Mouse (Mus musculus) central nervous system, embryonic 14 days (tissue): Measurements from ENCODE around the gene Taf1c. TPM values are rescaled to one million over a fixed set of nuclear protein-coding genes. Genes with fewer than 3 reads are reported as not detected.

ENCODE experiments used
- polyA plus RNA-seq: library from polyadenylated mRNA; depleted of rRNA; stranded (reverse); fragments of >200 nt; gene quantifications from 2 replicates; pipeline ENCODE4 v1.2.3, GENCODE M21; 2012; rRNA removed

Gene Taf1c
- polyA plus RNA-seq, result 23.0 and 25.1 TPM in 2 replicates

GRCm38 (mm10) chr8:119604996-119605395 is at the start of gene Taf1c:
TSS of gene Taf1c (minus strand) at chr8:119605222.

GRCm38 (mm10) chr8:119635378-119635777 is 30.4 kb upstream of the Taf1c start, which contains the start of gene Kcng4:
TSS of gene Kcng4 (minus strand) at chr8:119635680.

GRCm38 (mm10) chr8:119612471-119612870 is 7.4 kb upstream of the Taf1c start, which contains the start of gene Adad2:
TSS of gene Adad2 (plus strand) at chr8:119612747.

GRCm38 (mm10) chr8:119574437-119575365 is 30.3 kb downstream of the Taf1c start, which contains the start of the genes Hsdl1 and Dnaaf1:
TSS of gene Hsdl1 (minus strand) at chr8:119575183.
TSS of gene Dnaaf1 (plus strand) at chr8:119575235.

GRCm38 (mm10) chr8:119558603-119559401 is 46.2 kb downstream of the Taf1c start, which contains the start of gene Mbtps1:
TSS of gene Mbtps1 (minus strand) at chr8:119558735.

Other genes with a start within 250 kb of the Taf1c start
- gene Mlycd, start 210.3 kb downstream of the Taf1c start, polyA plus RNA-seq, result 13.5 and 14.8 TPM in 2 replicates
- 0.29 and 0.84 TPM in 2 replicates for gene Osgin1, start 171.1 kb downstream of the Taf1c start, polyA plus RNA-seq
- gene Necab2, start 158.5 kb downstream of the Taf1c start, polyA plus RNA-seq, result 34.0 and 35.3 TPM in 2 replicates
- gene Slc38a8, start 103.5 kb downstream of the Taf1c start, polyA plus RNA-seq, result 0.11 and 0.25 TPM in 2 replicates
- 91.2 and 97.3 TPM in 2 replicates for gene Mbtps1, start 46.5 kb downstream of the Taf1c start, polyA plus RNA-seq
- 69.1 and 77.0 TPM in 2 replicates for gene Hsdl1, start 30.0 kb downstream of the Taf1c start, polyA plus RNA-seq
- gene Dnaaf1, start 30.0 kb downstream of the Taf1c start, polyA plus RNA-seq, result 0.21 and 0.39 TPM in 2 replicates
- 0.17 and 0.31 TPM in 2 replicates for gene Adad2, start 7.5 kb upstream of the Taf1c start, polyA plus RNA-seq
- gene Kcng4, start 30.5 kb upstream of the Taf1c start, polyA plus RNA-seq, result 0.07 and 0.09 TPM in 2 replicates
- 2.6 and 2.9 TPM in 2 replicates for gene Wfdc1, start 61.1 kb upstream of the Taf1c start, polyA plus RNA-seq
- gene Atp2c2, start 94.8 kb upstream of the Taf1c start, polyA plus RNA-seq, result 0.11 and 0.56 TPM in 2 replicates
- gene Tldc1, start 173.2 kb upstream of the Taf1c start, polyA plus RNA-seq, result 12.4 and 14.3 TPM in 2 replicates
- 219 and 244 TPM in 2 replicates for gene Cotl1, start 235.3 kb upstream of the Taf1c start, polyA plus RNA-seq